Comparison of ENCODE assay signal across 18 mouse cellular contexts in genomic region chr6:125104223-125104622, GRCm38 (mm10). TPM values are rescaled to one million over a fixed set of nuclear protein-coding genes. Genes with fewer than 3 reads are reported as not detected.
DNase-seq lines count a peak whose midpoint lies in the region; ATAC-seq and TF ChIP-seq lines count a peak whose summit lies in the region.
"Had no signal": no experiment of that assay in that cellular context is flagged by ENCODE, and none has a peak within 500 bp of the region (broad histone marks: within the 10 kb centered on the region; RNA-seq: fewer than 3 reads in every experiment).

No protein-coding gene starts in this region.

- peaks cover 25% of the 10 kb centered on the region for H3K4me1 ChIP-seq in heart, embryonic 13.5 days
- no peaks in the 10 kb centered on the region; the same call in 1 of the 2 replicates for H3K4me1 ChIP-seq in bone marrow, adult 2 months (ENCODE audit: control insufficient read depth, insufficient read depth, low read length)
- peaks cover 12% of the 10 kb centered on the region for H3K4me1 ChIP-seq in intestine, embryonic 16.5 days (ENCODE audit: control insufficient read depth, insufficient read depth, low read length)
- H3K4me1 ChIP-seq in embryonic facial prominence, embryonic 10.5 days = peaks cover 22% of the 10 kb centered on the region

- H3K27me3 ChIP-seq in heart, embryonic 13.5 days (replicated peaks) = no peaks in the 10 kb centered on the region
- no peaks in the 10 kb centered on the region for H3K27me3 ChIP-seq in intestine, embryonic 16.5 days (replicated peaks; ENCODE audit: control insufficient read depth, insufficient read depth, low read length)
- no peaks in the 10 kb centered on the region for H3K27me3 ChIP-seq in embryonic facial prominence, embryonic 10.5 days (replicated peaks; ENCODE audit: low read depth, poor library complexity, severe bottlenecking)
- H3K27me3 ChIP-seq: embryonic facial prominence, embryonic 13.5 days; forebrain, embryonic 15.5 days; lung, embryonic 15.5 days; megakaryocyte, embryonic 14.5 days; neural tube, embryonic 13.5 days had no signal

- H3K4me3 ChIP-seq in heart, embryonic 13.5 days = no peak overlapping the region
- H3K4me3 ChIP-seq in bone marrow, adult 2 months (replicated peaks; ENCODE audit: control insufficient read depth, low read depth, low read length) = no peak overlapping the region
- no peak overlapping the region for H3K4me3 ChIP-seq in intestine, embryonic 16.5 days (ENCODE audit: low read length)
- H3K4me3 ChIP-seq in embryonic facial prominence, embryonic 10.5 days = no peak overlapping the region
- H3K4me3 ChIP-seq: embryonic facial prominence, embryonic 13.5 days; forebrain, embryonic 15.5 days; limb, embryonic 10.5 days; lung, embryonic 15.5 days; megakaryocyte, embryonic 14.5 days; neural tube, embryonic 13.5 days had no signal

- no peak for TF ChIP-seq CTCF in bone marrow, adult 2 months (IDR thresholded peaks at IDR 0.05; ENCODE audit: control insufficient read depth, insufficient read depth, low read length)

- no peaks in the 10 kb centered on the region for H3K9me3 ChIP-seq in heart, embryonic 13.5 days
- no peaks in the 10 kb centered on the region for H3K9me3 ChIP-seq in intestine, embryonic 16.5 days (ENCODE audit: control insufficient read depth, low read length)
- H3K9me3 ChIP-seq in embryonic facial prominence, embryonic 10.5 days = no peaks in the 10 kb centered on the region
- H3K9me3 ChIP-seq: embryonic facial prominence, embryonic 13.5 days; forebrain, embryonic 15.5 days; limb, embryonic 10.5 days; lung, embryonic 15.5 days; megakaryocyte, embryonic 14.5 days; neural tube, embryonic 13.5 days had no signal

- no peak for ATAC-seq in heart, embryonic 13.5 days (ENCODE audit: extremely low read depth, insufficient number of reproducible peaks, low FRiP score, low TSS enrichment)
- peak; percentile 79 for ATAC-seq in intestine, embryonic 16.5 days
- peak; percentile 91 for ATAC-seq in megakaryocyte-erythroid progenitor cell, adult 5-6 weeks (replicated peaks; ENCODE audit: low FRiP score, low TSS enrichment, poor library complexity, severe bottlenecking)
- ATAC-seq: forebrain, embryonic 15.5 days had no signal

- no peak for TF ChIP-seq POLR2A in bone marrow, adult 2 months (IDR thresholded peaks at IDR 0.05; ENCODE audit: borderline replicate concordance, control insufficient read depth, low read depth, low read length)

- peaks cover 100% of the 10 kb centered on the region for H3K36me3 ChIP-seq in heart, embryonic 13.5 days
- peaks cover 55% of the 10 kb centered on the region for H3K36me3 ChIP-seq in intestine, embryonic 16.5 days (ENCODE audit: control insufficient read depth, insufficient read depth, low read length)
- H3K36me3 ChIP-seq in embryonic facial prominence, embryonic 10.5 days (replicated peaks) = peaks cover 100% of the 10 kb centered on the region

- no peak for DNase-seq in heart, adult 18-20 months
- no peak for DNase-seq in right cerebral cortex, postnatal 25 days
- no peak for DNase-seq in lung, postnatal 4 days
- no peak for DNase-seq in embryonic facial prominence, embryonic 10.5 days (ENCODE audit: low spot score)
- DNase-seq: kidney, adult 11 months; layer of hippocampus, postnatal 36 days; thymus, adult 18-20 months had no signal

- no peak overlapping the region for H3K4me2 ChIP-seq in heart, embryonic 13.5 days
- no peak overlapping the region for H3K4me2 ChIP-seq in intestine, embryonic 16.5 days (ENCODE audit: low read depth, low read length)
- H3K4me2 ChIP-seq: embryonic facial prominence, embryonic 13.5 days; forebrain, embryonic 15.5 days; lung, embryonic 15.5 days; neural tube, embryonic 13.5 days had no signal

- H3K27ac ChIP-seq in heart, embryonic 13.5 days (replicated peaks) = 0 out of 2 replicates have a peak overlapping the region, but pooled peaks have one; percentile 9
- H3K27ac ChIP-seq in bone marrow, adult 2 months (ENCODE audit: control insufficient read depth, insufficient read depth, low read depth, low read length, poor library complexity) = peak overlapping the region; percentile 17; the same call in 1 of the 2 replicates
- H3K27ac ChIP-seq in intestine, embryonic 16.5 days (ENCODE audit: low read length) = no peak overlapping the region
- H3K27ac ChIP-seq in embryonic facial prominence, embryonic 10.5 days (replicated peaks) = no peak overlapping the region
- H3K27ac ChIP-seq: embryonic facial prominence, embryonic 13.5 days; forebrain, embryonic 15.5 days; limb, embryonic 10.5 days; lung, embryonic 15.5 days; neural tube, embryonic 13.5 days had no signal

- no peak overlapping the region for H3K9ac ChIP-seq in heart, embryonic 13.5 days
- no peak overlapping the region for H3K9ac ChIP-seq in intestine, embryonic 16.5 days (ENCODE audit: low read depth, low read length)
- H3K9ac ChIP-seq: embryonic facial prominence, embryonic 13.5 days; forebrain, embryonic 15.5 days; lung, embryonic 15.5 days; neural tube, embryonic 13.5 days had no signal

- WGBS in heart, embryonic 13.5 days = 44% methylated on average over 4 of the region's 4 CpGs
- WGBS in bone marrow, adult 2 months = 72% methylated on average over 4 of the region's 4 CpGs
- WGBS in intestine, embryonic 16.5 days = 86% methylated on average over 4 of the region's 4 CpGs
- 96% methylated on average over 4 of the region's 4 CpGs for WGBS in embryonic facial prominence, embryonic 10.5 days

RNA-seq across cellular contexts. Expression of gene Chd4, which starts 8.4 kb away (rescaled TPM):
- polyA plus RNA-seq in heart, embryonic 13.5 days (2015; fragmentation: Nextera tagmentation; extraction: Ambion mirVana) = 57.5 and 67.0 TPM in 2 replicates
- total RNA-seq in heart, adult 18-20 months (2021) = 100 to 1,000 TPM; 105 to 111 TPM
- polyA plus RNA-seq in bone marrow, adult 2 months (2011; ENCODE audit: insufficient read depth, insufficient read length, low replicate concordance, missing spikeins) = 66.8 and 106 TPM in 2 replicates
- 41.3 and 44.8 TPM in 2 replicates for polyA plus RNA-seq in intestine, embryonic 16.5 days (2015; fragmentation: Nextera tagmentation; extraction: Ambion mirVana)
- total RNA-seq in megakaryocyte-erythroid progenitor cell, adult 5-6 weeks (2014; fragmentation: Nextera tagmentation) = 153 and 188 TPM in 2 replicates
- total RNA-seq in megakaryocyte-erythroid progenitor cell, adult 5-6 weeks (2017) = 438 and 492 TPM in 2 replicates
- 102 and 105 TPM in 2 replicates for polyA plus RNA-seq in embryonic facial prominence, embryonic 10.5 days (2016; fragmentation: Nextera tagmentation; extraction: Ambion mirVana)

RNA-seq across cellular contexts. Expression of gene Nop2, which starts 27.5 kb away (rescaled TPM):
- 42.7 and 48.1 TPM in 2 replicates for polyA plus RNA-seq in heart, embryonic 13.5 days (2015; fragmentation: Nextera tagmentation; extraction: Ambion mirVana)
- total RNA-seq in heart, adult 18-20 months (2021) = 10 to 100 TPM; 19.2 to 20.1 TPM
- 12.5 and 25.7 TPM in 2 replicates for polyA plus RNA-seq in bone marrow, adult 2 months (2011; ENCODE audit: insufficient read depth, insufficient read length, low replicate concordance, missing spikeins)
- 59.5 and 66.8 TPM in 2 replicates for polyA plus RNA-seq in intestine, embryonic 16.5 days (2015; fragmentation: Nextera tagmentation; extraction: Ambion mirVana)
- 92.2 and 114 TPM in 2 replicates for total RNA-seq in megakaryocyte-erythroid progenitor cell, adult 5-6 weeks (2014; fragmentation: Nextera tagmentation)
- total RNA-seq in megakaryocyte-erythroid progenitor cell, adult 5-6 weeks (2017) = 108 and 125 TPM in 2 replicates
- 94.1 and 99.4 TPM in 2 replicates for polyA plus RNA-seq in embryonic facial prominence, embryonic 10.5 days (2016; fragmentation: Nextera tagmentation; extraction: Ambion mirVana)

RNA-seq across cellular contexts. Expression of gene Lpar5, which starts 36.5 kb away (rescaled TPM):
- polyA plus RNA-seq in heart, embryonic 13.5 days (2015; fragmentation: Nextera tagmentation; extraction: Ambion mirVana) = 0.24 and 0.63 TPM in 2 replicates
- under 1 TPM; 0.25 to 0.62 TPM for total RNA-seq in heart, adult 18-20 months (2021)
- polyA plus RNA-seq in bone marrow, adult 2 months (2011; ENCODE audit: insufficient read depth, insufficient read length, low replicate concordance, missing spikeins) = not detected in 2 replicates
- 9.4 and 9.7 TPM in 2 replicates for polyA plus RNA-seq in intestine, embryonic 16.5 days (2015; fragmentation: Nextera tagmentation; extraction: Ambion mirVana)
- not detected in 2 replicates for total RNA-seq in megakaryocyte-erythroid progenitor cell, adult 5-6 weeks (2014; fragmentation: Nextera tagmentation)
- 4.3 TPM in 1 of 2 replicates, not detected in the other for total RNA-seq in megakaryocyte-erythroid progenitor cell, adult 5-6 weeks (2017)
- 0.10 and 0.21 TPM in 2 replicates for polyA plus RNA-seq in embryonic facial prominence, embryonic 10.5 days (2016; fragmentation: Nextera tagmentation; extraction: Ambion mirVana)
- polyA plus RNA-seq: C2C12 had no signal

RNA-seq across cellular contexts. Expression of gene Iffo1, which starts 40.8 kb away (rescaled TPM):
- polyA plus RNA-seq in heart, embryonic 13.5 days (2015; fragmentation: Nextera tagmentation; extraction: Ambion mirVana) = 9.4 and 9.5 TPM in 2 replicates
- 1 to 10 TPM; 5.0 to 5.9 TPM for total RNA-seq in heart, adult 18-20 months (2021)
- polyA plus RNA-seq in bone marrow, adult 2 months (2011; ENCODE audit: insufficient read depth, insufficient read length, low replicate concordance, missing spikeins) = 21.0 and 39.0 TPM in 2 replicates
- polyA plus RNA-seq in intestine, embryonic 16.5 days (2015; fragmentation: Nextera tagmentation; extraction: Ambion mirVana) = 4.5 and 5.3 TPM in 2 replicates
- total RNA-seq in megakaryocyte-erythroid progenitor cell, adult 5-6 weeks (2014; fragmentation: Nextera tagmentation) = 18.3 and 22.7 TPM in 2 replicates
- 10.3 and 12.8 TPM in 2 replicates for total RNA-seq in megakaryocyte-erythroid progenitor cell, adult 5-6 weeks (2017)
- polyA plus RNA-seq in embryonic facial prominence, embryonic 10.5 days (2016; fragmentation: Nextera tagmentation; extraction: Ambion mirVana) = 11.0 and 11.1 TPM in 2 replicates

RNA-seq across cellular contexts. Expression of gene Acrbp, which starts 54.7 kb away (rescaled TPM):
- 5.4 and 6.6 TPM in 2 replicates for polyA plus RNA-seq in heart, embryonic 13.5 days (2015; fragmentation: Nextera tagmentation; extraction: Ambion mirVana)
- total RNA-seq in heart, adult 18-20 months (2021) = 1 to 10 TPM in 1 of 2 experiments, under 1 TPM in 1; 0.99 to 2.7 TPM
- 24.3 and 45.9 TPM in 2 replicates for polyA plus RNA-seq in bone marrow, adult 2 months (2011; ENCODE audit: insufficient read depth, insufficient read length, low replicate concordance, missing spikeins)
- polyA plus RNA-seq in intestine, embryonic 16.5 days (2015; fragmentation: Nextera tagmentation; extraction: Ambion mirVana) = 9.8 and 10.6 TPM in 2 replicates
- 8.6 and 16.5 TPM in 2 replicates for total RNA-seq in megakaryocyte-erythroid progenitor cell, adult 5-6 weeks (2014; fragmentation: Nextera tagmentation)
- total RNA-seq in megakaryocyte-erythroid progenitor cell, adult 5-6 weeks (2017) = 0.95 and 8.6 TPM in 2 replicates
- polyA plus RNA-seq in embryonic facial prominence, embryonic 10.5 days (2016; fragmentation: Nextera tagmentation; extraction: Ambion mirVana) = 15.9 and 17.8 TPM in 2 replicates

Comparison
In these comparisons a context has a peak if more than half of its experiments do, and no peak if none do; other contexts are left out.
1. H3K27ac ChIP-seq: peak in heart, embryonic 13.5 days (single experiment) and bone marrow, adult 2 months (single experiment); none in intestine, embryonic 16.5 days (single experiment) and embryonic facial prominence, embryonic 10.5 days (single experiment).